ENCODE assay signal across 10 mouse cellular contexts in genomic region chr5:93180252-93180651, GRCm38 (mm10). TPM values are rescaled to one million over a fixed set of nuclear protein-coding genes. Genes with fewer than 3 reads are reported as not detected.
A peak's percentile ranks its signal among the peaks of the same experiment; 100 is the strongest.
DNase-seq lines count a peak whose midpoint lies in the region; ATAC-seq lines count a peak whose summit lies in the region.
"Had no signal": no experiment of that assay in that cellular context is flagged by ENCODE, and none has a peak within 500 bp of the region (broad histone marks: within the 10 kb centered on the region; RNA-seq: fewer than 3 reads in every experiment).

No protein-coding gene starts in this region.

- no peak overlapping the region for H3K9ac ChIP-seq in kidney, embryonic 16.5 days (replicated peaks; ENCODE audit: low read length)
- H3K9ac ChIP-seq: embryonic facial prominence, embryonic 12.5 days had no signal

- peak; percentile 58 for DNase-seq in cerebellum, adult 9-10 months
- DNase-seq in cerebellum, adult 9-11 months = no peak
- DNase-seq in kidney, postnatal 14 days = peak; percentile 28
- peak; percentile 39 for DNase-seq in ZHBTc4 (ENCODE audit: low read depth, low spot score)
- no peak for DNase-seq in right cerebral cortex, postnatal 4 days
- DNase-seq in cerebellum, adult 11-12 months = no peak

- no peaks in the 10 kb centered on the region for H3K4me1 ChIP-seq in kidney, embryonic 16.5 days (ENCODE audit: insufficient read depth, low read length)
- H3K4me1 ChIP-seq: embryonic facial prominence, embryonic 12.5 days had no signal

- H3K27me3 ChIP-seq in kidney, embryonic 16.5 days (ENCODE audit: insufficient read depth, low read length) = no peaks in the 10 kb centered on the region
- H3K27me3 ChIP-seq: embryonic facial prominence, embryonic 12.5 days had no signal

- no peak for ATAC-seq in kidney, embryonic 16.5 days (ENCODE audit: low FRiP score, low TSS enrichment)
- peak; percentile 64 for ATAC-seq in megakaryocyte-erythroid progenitor cell, adult 5-6 weeks (replicated peaks; ENCODE audit: low FRiP score, low TSS enrichment, poor library complexity, severe bottlenecking)

- peaks cover 42% of the 10 kb centered on the region for H3K36me3 ChIP-seq in kidney, embryonic 16.5 days (ENCODE audit: insufficient read depth, low read length)

- H3K4me2 ChIP-seq in kidney, embryonic 16.5 days (replicated peaks; ENCODE audit: low read depth, low read length) = no peak overlapping the region
- H3K4me2 ChIP-seq: embryonic facial prominence, embryonic 12.5 days had no signal

- no peaks in the 10 kb centered on the region for H3K9me3 ChIP-seq in kidney, embryonic 16.5 days (ENCODE audit: low read length)
- H3K9me3 ChIP-seq: embryonic facial prominence, embryonic 12.5 days had no signal

- no peak overlapping the region for H3K4me3 ChIP-seq in kidney, embryonic 16.5 days (ENCODE audit: low read length)
- H3K4me3 ChIP-seq: embryonic facial prominence, embryonic 12.5 days; myocyte had no signal

- 57% methylated on average over 2 of the region's 2 CpGs for WGBS in kidney, embryonic 16.5 days

- H3K27ac ChIP-seq in kidney, embryonic 16.5 days (ENCODE audit: low read length) = no peak overlapping the region
- H3K27ac ChIP-seq: embryonic facial prominence, embryonic 12.5 days had no signal

RNA-seq across cellular contexts. Expression of gene Ccni, which starts 26.0 kb away (rescaled TPM):
- 97.3 and 113 TPM in 2 replicates for polyA plus RNA-seq in kidney, embryonic 16.5 days (2015; fragmentation: Nextera tagmentation; extraction: Ambion mirVana)
- 104 and 113 TPM in 2 replicates for total RNA-seq in megakaryocyte-erythroid progenitor cell, adult 5-6 weeks (2014; fragmentation: Nextera tagmentation)
- total RNA-seq in megakaryocyte-erythroid progenitor cell, adult 5-6 weeks (2017) = 115 and 124 TPM in 2 replicates

RNA-seq across cellular contexts. Expression of gene 2010109A12Rik, which starts 26.1 kb away (rescaled TPM):
- 0.95 and 2.9 TPM in 2 replicates for polyA plus RNA-seq in kidney, embryonic 16.5 days (2015; fragmentation: Nextera tagmentation; extraction: Ambion mirVana)
- 1.8 TPM in 1 of 2 replicates, not detected in the other for total RNA-seq in megakaryocyte-erythroid progenitor cell, adult 5-6 weeks (2014; fragmentation: Nextera tagmentation)
- total RNA-seq in megakaryocyte-erythroid progenitor cell, adult 5-6 weeks (2017) = not detected in 2 replicates
- polyA plus RNA-seq: myocyte had no signal

Comparison
In these comparisons a context has a peak if more than half of its experiments do, and no peak if none do; other contexts are left out.
1. DNase-seq: peak in cerebellum, adult 9-10 months (single experiment), kidney, postnatal 14 days (single experiment) and ZHBTc4 (single experiment); none in cerebellum, adult 9-11 months (single experiment), right cerebral cortex, postnatal 4 days (single experiment) and cerebellum, adult 11-12 months (single experiment).